Mouse (Mus musculus) kidney, embryonic 16.5 days (tissue): ENCODE results near the gene Prap1. TPM values are rescaled to one million over a fixed set of nuclear protein-coding genes. Genes with fewer than 3 reads are reported as not detected.
A peak's percentile ranks its signal among the peaks of the same experiment; 100 is the strongest.

ENCODE experiments used
- ATAC-seq: fragments of 200-750 bp; cut with Nextera tagmentation; 2 replicates; pipeline ENCODE4 v1.8.0; 2017; ENCODE audit warnings: moderate TSS enrichment; ENCODE audit not compliant: low FRiP score, low TSS enrichment
- H3K27ac ChIP-seq: fragments of 300-500 bp; sonication (generic); 2 replicates; pipeline ENCODE4 v1.5.1; 2014; ENCODE audit warnings: low read length
- H3K27me3 ChIP-seq: fragments of 300-500 bp; sonication (generic); 2 replicates; pipeline ENCODE4 v1.6.1; 2014; ENCODE audit warnings: low read length, control low read depth, mixed read lengths; ENCODE audit not compliant: insufficient read depth
- H3K36me3 ChIP-seq: fragments of 300-500 bp; sonication (generic); 2 replicates; pipeline ENCODE4 v1.6.1; 2014; ENCODE audit warnings: low read length, control low read depth, mixed read lengths; ENCODE audit not compliant: insufficient read depth
- H3K4me1 ChIP-seq: fragments of 300-500 bp; sonication (generic); 2 replicates; pipeline ENCODE4 v1.6.1; 2014; ENCODE audit warnings: low read length, control low read depth, mixed read lengths; ENCODE audit not compliant: insufficient read depth
- H3K4me2 ChIP-seq: fragments of 300-500 bp; sonication (generic); replicated peaks from 2 replicates; pipeline ENCODE4 v1.6.1; 2014; ENCODE audit warnings: low read depth, low read length
- H3K4me3 ChIP-seq: fragments of 300-500 bp; sonication (generic); 2 replicates; pipeline ENCODE4 v1.5.1; 2014; ENCODE audit warnings: mild to moderate bottlenecking, low read length
- H3K9ac ChIP-seq: fragments of 300-500 bp; sonication (generic); replicated peaks from 2 replicates; pipeline ENCODE4 v1.6.1; 2014; ENCODE audit warnings: low read length
- H3K9me3 ChIP-seq: fragments of 300-500 bp; sonication (generic); 2 replicates; pipeline ENCODE4 v1.6.1; 2016; ENCODE audit warnings: low read length, control low read depth
- WGBS: fragments of 180-500 bp; shearing (Covaris S2); extraction: QIAGEN DNeasy Blood & Tissue Kit; methylation state at CpG from one replicate; pipeline ENCODE4 v1.1.7; 2014; 5-methylcytosine and 5-hydroxymethylcytosine counted together
- polyA plus RNA-seq: library from polyadenylated mRNA; unstranded; fragments of >200 nt; fragmentation: Nextera tagmentation; extraction: Ambion mirVana; gene quantifications from 2 replicates; pipeline ENCODE4 v1.2.1, GENCODE M21; 2015

Prap1 gene
- polyA plus RNA-seq, 1 experiment from 2014 or later, result 0.27 TPM

DNA sequence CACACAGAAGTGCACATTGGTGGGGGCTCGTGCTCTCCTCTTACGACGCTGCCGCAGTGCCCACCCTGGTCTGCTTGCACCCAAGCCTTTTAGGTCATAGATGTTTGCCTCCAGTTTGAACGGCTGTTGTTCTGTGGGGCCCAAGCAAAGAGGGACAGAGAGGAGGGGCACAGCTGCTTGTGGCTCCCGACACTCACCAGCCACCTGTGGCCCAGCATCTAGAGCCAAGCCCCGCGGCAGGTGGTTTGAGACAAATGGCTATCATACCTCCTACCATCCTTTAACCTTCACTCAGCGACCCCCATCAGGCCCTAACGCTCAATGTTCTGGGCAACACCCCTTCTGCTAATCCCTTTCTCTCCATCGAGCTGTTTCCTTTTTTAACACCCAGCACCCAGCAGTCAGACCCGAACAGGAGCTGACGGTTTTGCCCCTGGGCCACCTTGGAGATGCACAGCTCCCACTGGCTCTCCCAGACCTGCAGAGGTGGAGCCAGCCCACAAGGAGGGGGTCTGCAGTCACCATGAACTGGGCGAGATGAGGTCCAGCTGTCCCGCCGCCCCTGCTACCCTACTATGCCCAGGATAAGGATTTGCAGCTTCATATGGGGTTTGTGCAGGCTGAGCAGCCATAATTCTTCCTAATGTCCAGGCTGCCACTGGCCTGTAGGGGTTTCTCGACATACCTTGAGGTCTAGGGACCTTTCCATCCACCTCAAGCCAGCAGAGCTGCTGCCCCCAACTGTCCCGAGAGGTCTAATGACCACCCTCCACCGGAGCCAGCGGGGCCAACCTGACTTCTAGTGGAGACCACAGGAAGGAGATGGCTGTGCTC lies 11.6 kb upstream of the Prap1 start:
- H3K36me3 ChIP-seq, result no peaks in the 10 kb centered on the region
- peaks cover 37% of the 10 kb centered on the region for H3K27me3 ChIP-seq
- H3K4me2 ChIP-seq, result peak overlapping the region; percentile 25; the same call in 1 of the 2 replicates
- peaks cover 4% of the 10 kb centered on the region; the same call in 1 of the 2 replicates for H3K4me1 ChIP-seq
- H3K27ac ChIP-seq, result no peak overlapping the region
- 13% methylated on average over 20 of the region's 20 CpGs for WGBS
- H3K9ac ChIP-seq, result no peak overlapping the region
- H3K9me3 ChIP-seq, result no peaks in the 10 kb centered on the region
- peak; percentile 43 for ATAC-seq
- H3K4me3 ChIP-seq, result no peak overlapping the region

GRCm38 (mm10) chr7:140082242-140082678 lies 10.9 kb upstream of the Prap1 start, which contains the start of gene Caly:
Gene Caly (minus strand): TSS chr7:140082548.
- H3K4me1 ChIP-seq, result peaks cover 4% of the 10 kb centered on the region; the same call in 1 of the 2 replicates
- peaks cover 37% of the 10 kb centered on the region for H3K27me3 ChIP-seq
- no peak within 1 kb of the TSS for H3K27ac ChIP-seq
- H3K9ac ChIP-seq, result no peak within 1 kb of the TSS
- no peaks in the 10 kb centered on the region for H3K9me3 ChIP-seq
- no peak within 1 kb of the TSS for H3K4me3 ChIP-seq
- H3K4me2 ChIP-seq, result peak within 1 kb of the TSS; percentile 25; the same call in 1 of the 2 replicates
- WGBS, result 4% methylated on average over 18 of the region's 18 CpGs
- H3K36me3 ChIP-seq, result no peaks in the 10 kb centered on the region
- peak; percentile 72 for ATAC-seq

- no peak overlapping the region for H3K27ac ChIP-seq
- WGBS, result 76% methylated on average over 10 of the region's 10 CpGs
- H3K4me2 ChIP-seq, result no peak overlapping the region
- ATAC-seq, result no peak
- H3K9me3 ChIP-seq, result no peaks in the 10 kb centered on the region
- no peak overlapping the region for H3K9ac ChIP-seq
- no peak overlapping the region for H3K4me3 ChIP-seq
- H3K27me3 ChIP-seq, result no peaks in the 10 kb centered on the region
- no peaks in the 10 kb centered on the region; the same call in 1 of the 2 replicates for H3K4me1 ChIP-seq
- no peaks in the 10 kb centered on the region for H3K36me3 ChIP-seq
These were observed 2.6 kb upstream of the Prap1 start for GRCm38 (mm10) chr7:140090601-140091000.

GRCm38 (mm10) chr7:140094954-140095353 lies 1.8 kb downstream of the Prap1 start:
- Histone ChIP-seq H3K27ac (no peak overlapping the region; the same call in 1 of the 2 replicates), H3K27me3 (no peaks in the 10 kb centered on the region), H3K4me1 (no peaks in the 10 kb centered on the region; the same call in 1 of the 2 replicates), H3K4me2 (no peak overlapping the region), H3K4me3 (no peak overlapping the region), H3K36me3 (0 out of 2 replicates have a peak, but pooled peaks cover 2% of the 10 kb centered on the region), H3K9me3 (no peaks in the 10 kb centered on the region), H3K9ac (no peak overlapping the region)
- ATAC-seq, result peak; percentile 52; the same call in 1 of the 2 replicates
- WGBS, result 43% methylated on average over 5 of the region's 5 CpGs

DNA sequence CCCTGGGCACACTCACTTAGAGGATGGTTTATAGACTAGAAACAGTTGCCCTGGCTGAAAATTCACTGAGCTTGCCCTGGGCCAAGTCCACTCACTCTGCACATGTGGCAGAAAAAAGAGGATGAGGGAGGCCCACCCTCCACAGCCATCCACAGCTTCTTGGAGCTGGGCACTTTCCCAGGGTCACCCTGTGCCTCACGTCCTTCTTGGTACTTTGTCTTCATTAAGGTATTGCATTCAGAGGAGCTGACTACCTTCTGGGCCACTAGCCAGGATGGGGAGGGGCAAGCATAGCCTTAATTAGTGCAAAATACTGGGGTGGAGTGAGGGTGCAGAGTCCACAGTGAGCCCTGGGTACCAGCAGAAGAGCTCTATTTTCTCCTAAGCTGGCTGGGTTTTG lies 2.4 kb downstream of the Prap1 start:
- Histone ChIP-seq H3K27me3 (no peaks in the 10 kb centered on the region), H3K4me2 (no peak overlapping the region), H3K27ac (no peak overlapping the region), H3K4me3 (no peak overlapping the region), H3K36me3 (0 out of 2 replicates have a peak, but pooled peaks cover 2% of the 10 kb centered on the region), H3K9ac (no peak overlapping the region), H3K9me3 (no peaks in the 10 kb centered on the region), H3K4me1 (no peaks in the 10 kb centered on the region; the same call in 1 of the 2 replicates)
- 17% methylated on average over 1 of the region's 1 CpGs for WGBS
- peak; percentile 47; the same call in 1 of the 2 replicates for ATAC-seq

- H3K9ac ChIP-seq, result no peak overlapping the region
- no peaks in the 10 kb centered on the region for H3K27me3 ChIP-seq
- no peak overlapping the region for H3K4me3 ChIP-seq
- ATAC-seq, result no peak
- no peaks in the 10 kb centered on the region; the same call in 1 of the 2 replicates for H3K4me1 ChIP-seq
- no peaks in the 10 kb centered on the region for H3K9me3 ChIP-seq
- 0 out of 2 replicates have a peak, but pooled peaks cover 2% of the 10 kb centered on the region for H3K36me3 ChIP-seq
- no peak overlapping the region for H3K27ac ChIP-seq
- no peak overlapping the region for H3K4me2 ChIP-seq
These were observed 2.9 kb downstream of the Prap1 start for GRCm38 (mm10) chr7:140096055-140096454.

DNA sequence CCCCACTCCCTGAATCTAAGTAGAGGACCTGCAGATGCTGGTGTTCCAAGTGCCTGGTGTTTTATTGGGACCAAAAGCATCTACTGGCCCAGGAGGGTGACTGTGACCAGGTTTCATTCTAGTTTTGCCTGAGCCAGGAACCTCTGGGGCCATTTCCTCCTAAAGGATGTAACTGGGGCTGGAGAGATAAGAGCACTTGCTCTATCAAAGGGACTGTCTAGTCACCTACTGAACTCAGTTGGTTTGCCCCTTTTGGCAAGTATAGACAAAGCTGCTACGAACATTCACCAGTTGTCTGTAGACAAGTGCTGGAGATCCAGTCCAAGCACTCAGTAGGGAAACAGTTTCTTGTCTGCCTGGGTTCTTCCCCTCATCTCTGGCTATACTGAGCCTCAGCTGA lies 5.3 kb downstream of the Prap1 start:
- Histone ChIP-seq H3K9me3 (no peaks in the 10 kb centered on the region), H3K27me3 (no peaks in the 10 kb centered on the region), H3K4me1 (peaks cover 12% of the 10 kb centered on the region), H3K4me3 (no peak overlapping the region), H3K27ac (no peak overlapping the region), H3K4me2 (no peak overlapping the region), H3K9ac (no peak overlapping the region), H3K36me3 (0 out of 2 replicates have a peak, but pooled peaks cover 2% of the 10 kb centered on the region)
- 85% methylated on average over 1 of the region's 1 CpGs for WGBS
- no peak for ATAC-seq

- no peaks in the 10 kb centered on the region for H3K9me3 ChIP-seq
- H3K4me3 ChIP-seq, result peak overlapping the region; percentile 55
- no peaks in the 10 kb centered on the region for H3K27me3 ChIP-seq
- WGBS, result 74% methylated on average over 10 of the region's 10 CpGs
- H3K4me2 ChIP-seq, result peak overlapping the region; percentile 72
- ATAC-seq, result 0 out of 2 replicates have a peak, but pooled peaks have one; percentile 28
- peaks cover 12% of the 10 kb centered on the region for H3K36me3 ChIP-seq
- H3K4me1 ChIP-seq, result peaks cover 12% of the 10 kb centered on the region
- no peak overlapping the region; the same call in 1 of the 2 replicates for H3K27ac ChIP-seq
- H3K9ac ChIP-seq, result peak overlapping the region; percentile 71; the same call in 1 of the 2 replicates
These were observed 8.3 kb downstream of the Prap1 start for GRCm38 (mm10) chr7:140101498-140101897.

DNA sequence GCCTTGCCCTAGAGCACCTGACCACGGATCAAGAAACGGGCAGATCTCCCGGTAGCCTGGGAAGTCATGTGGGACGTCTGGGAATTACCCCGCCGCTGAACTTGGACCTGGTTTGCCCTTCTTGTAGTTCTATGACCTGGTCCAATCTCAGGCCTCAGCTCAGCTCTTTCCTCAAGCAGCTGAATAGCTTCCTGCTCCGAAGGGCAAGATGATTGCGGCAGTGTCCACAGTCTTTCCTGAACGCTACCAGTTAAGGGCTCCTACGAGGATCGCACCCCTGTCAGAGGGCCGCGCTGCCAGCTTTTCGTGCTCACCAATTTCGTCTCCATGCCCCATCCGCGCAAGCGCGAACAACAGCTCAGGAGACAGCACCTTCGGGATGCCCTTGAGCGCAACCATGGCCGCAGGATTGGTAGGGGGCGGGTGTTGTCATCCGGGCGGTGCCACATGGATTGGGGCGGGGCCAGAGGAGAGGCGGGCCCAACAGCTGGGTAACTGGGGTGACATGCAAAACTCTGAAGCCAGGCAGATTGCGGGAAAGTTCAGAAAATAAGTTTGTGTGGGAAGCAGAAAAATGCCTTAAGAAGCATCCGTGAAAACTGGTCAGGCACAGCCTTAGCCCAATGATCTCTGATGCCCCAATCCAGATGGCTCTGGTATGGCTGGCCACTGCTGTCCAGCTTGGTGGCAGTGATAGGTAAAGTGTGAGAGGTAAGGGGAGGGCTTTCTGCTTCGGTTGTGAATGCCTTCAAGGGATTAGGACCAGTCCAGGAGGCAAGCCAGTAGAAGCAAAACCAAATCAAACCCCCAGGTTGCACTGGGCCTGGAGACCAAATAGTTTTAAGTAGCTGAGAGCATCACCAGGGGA lies 9.0 kb downstream of the Prap1 start, which contains the start of gene Fuom:
TSS of gene Fuom (minus strand) at position 449 of the 868 bp plus-strand sequence.
- Histone ChIP-seq H3K4me3 (peak within 1 kb of the TSS; percentile 55), H3K4me2 (peak within 1 kb of the TSS; percentile 72), H3K36me3 (peaks cover 16% of the 10 kb centered on the region), H3K27ac (peak within 1 kb of the TSS; percentile 77), H3K9ac (peak within 1 kb of the TSS; percentile 71), H3K4me1 (peaks cover 12% of the 10 kb centered on the region), H3K27me3 (no peaks in the 10 kb centered on the region), H3K9me3 (no peaks in the 10 kb centered on the region)
- peak; percentile 92 for ATAC-seq
- under 1% methylated on average over 30 of the region's 30 CpGs for WGBS
